Mouse (Mus musculus) cerebellum, adult 11 months (tissue): Measurements from ENCODE around the gene Gm9999.

Experiments
- DNase-seq: peaks from one replicate; pipeline ENCODE4 v3.0.0; 2022

Gm9999 gene

GRCm38 (mm10) chr7:47030517-47031193, 47.3 kb downstream of the Gm9999 start:
- DNase-seq = no peak

- DNase-seq = no peak
These were observed 48.0 kb downstream of the Gm9999 start for GRCm38 (mm10) chr7:47031371-47031770.

GRCm38 (mm10) chr7:47034785-47035384, 51.5 kb downstream of the Gm9999 start:
- no peak for DNase-seq

- no peak for DNase-seq
These were observed 52.0 kb downstream of the Gm9999 start for GRCm38 (mm10) chr7:47035426-47035825.
